Mouse (Mus musculus): ENCODE measurements around the gene Tgfbi.

DNA sequence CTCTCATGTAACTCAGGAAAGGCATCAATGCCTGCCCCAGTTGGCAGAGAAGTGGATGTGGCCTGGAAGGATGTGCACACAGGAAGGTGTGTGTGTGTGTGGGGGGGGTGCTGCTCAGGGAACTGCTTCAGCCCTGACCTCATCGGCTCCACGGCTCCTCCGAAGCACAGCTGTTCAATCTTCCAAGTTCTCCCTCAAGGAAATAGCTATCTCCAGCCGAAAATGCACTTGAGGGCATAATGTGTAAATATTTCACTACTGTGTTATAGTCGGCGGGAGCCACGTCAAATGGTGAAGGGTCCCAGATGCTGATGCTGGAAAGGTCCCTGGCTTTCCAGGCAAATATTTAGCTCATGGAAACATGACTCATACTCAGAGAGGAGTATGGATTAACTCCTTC, 25.6 kb downstream of the Tgfbi start:
- TF ChIP-seq EP300 (IDR thresholded peaks at IDR 0.05; ENCODE audit: low read depth) (no peak), CTCF (IDR thresholded peaks at IDR 0.05; ENCODE audit: low read depth) (no peak)
